Mouse (Mus musculus) CD4-positive naive resting alpha-beta T cell, adult 76 days (primary cell): Measurements from ENCODE around the gene Rpia. TPM values are rescaled to one million over a fixed set of nuclear protein-coding genes. Genes with fewer than 3 reads are reported as not detected.

ENCODE experiments used
- total RNA-seq: library from RNA; stranded (reverse); gene quantifications from one replicate; pipeline ENCODE4 v1.2.4, GENCODE M21; 2023

Rpia gene
- 29.1 TPM for total RNA-seq

DNA sequence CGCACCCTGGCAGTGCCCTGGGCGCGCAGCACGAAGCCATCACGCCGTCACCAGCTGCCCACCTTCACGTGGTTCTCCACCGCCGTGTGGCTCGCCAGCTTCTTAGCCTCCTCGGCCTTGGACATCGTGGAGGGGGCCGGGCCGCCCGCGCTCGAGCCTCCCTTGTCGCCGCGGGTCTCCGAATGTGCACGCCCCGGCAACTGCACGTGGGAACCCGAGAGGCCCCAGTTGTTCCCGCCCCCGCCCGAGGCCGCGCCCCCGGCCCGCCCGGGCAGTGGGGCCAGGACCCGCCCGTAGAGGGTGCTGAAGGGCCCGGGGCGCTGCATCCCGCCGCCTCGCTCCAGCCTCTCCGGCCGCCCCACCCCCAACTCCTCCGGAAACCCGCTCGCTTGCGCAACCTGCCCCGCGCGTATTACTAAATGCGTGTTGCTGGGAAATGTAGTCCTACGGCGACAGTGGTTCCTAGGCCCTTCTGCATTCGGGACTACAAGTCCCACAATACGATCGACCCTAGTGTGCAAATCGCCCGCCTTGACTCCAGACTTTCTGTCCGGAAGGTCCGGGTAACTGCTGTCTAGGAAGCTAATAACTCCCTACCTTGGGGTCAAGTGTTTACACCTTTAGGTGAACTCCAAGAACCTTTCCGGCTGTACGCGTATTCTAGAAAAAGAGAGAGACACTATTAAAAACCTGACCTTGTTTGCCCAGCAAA is at the start of gene Rpia:
Gene Rpia, minus strand, starts transcription at position 409 of the 712 bp plus-strand sequence.

Other genes with a start within 250 kb of the Rpia start
- gene Eif2ak3, start 52.3 kb upstream of the Rpia start, total RNA-seq: 210 TPM
- not detected for gene Tex37, start 126.7 kb upstream of the Rpia start, total RNA-seq
- not detected for gene Foxi3, start 164.3 kb upstream of the Rpia start, total RNA-seq